Mouse (Mus musculus) midbrain, embryonic 13.5 days (tissue): ENCODE measurements around the gene March1. TPM values are rescaled to one million over a fixed set of nuclear protein-coding genes. Genes with fewer than 3 reads are reported as not detected.

Experiments
- ATAC-seq: fragments of 200-750 bp; cut with Nextera tagmentation; 2 replicates; pipeline ENCODE4 v1.8.0; 2017; ENCODE audit warnings: mild to moderate bottlenecking, moderate TSS enrichment, moderate library complexity
- H3K27ac ChIP-seq: fragments of 300-500 bp; sonication (generic); 2 replicates; pipeline ENCODE4 v1.5.1; 2015; ENCODE audit warnings: inconsistent platforms, mild to moderate bottlenecking, moderate library complexity
- H3K27me3 ChIP-seq: fragments of 300-500 bp; sonication (generic); 2 replicates; pipeline ENCODE4 v1.6.1; 2015; ENCODE audit warnings: mild to moderate bottlenecking, inconsistent platforms
- H3K36me3 ChIP-seq: fragments of 300-500 bp; sonication (generic); 2 replicates; pipeline ENCODE4 v1.6.1; 2015; ENCODE audit warnings: mild to moderate bottlenecking, inconsistent platforms
- H3K4me1 ChIP-seq: fragments of 300-500 bp; sonication (generic); replicated peaks from 2 replicates; pipeline ENCODE4 v1.6.1; 2015; ENCODE audit warnings: inconsistent platforms
- H3K4me2 ChIP-seq: fragments of 300-500 bp; sonication (generic); replicated peaks from 2 replicates; pipeline ENCODE4 v1.6.1; 2015; ENCODE audit warnings: moderate library complexity, mild to moderate bottlenecking, inconsistent platforms
- H3K4me3 ChIP-seq: fragments of 300-500 bp; sonication (generic); replicated peaks from 2 replicates; pipeline ENCODE4 v1.5.1; 2015; ENCODE audit warnings: mild to moderate bottlenecking, inconsistent platforms
- H3K9ac ChIP-seq: fragments of 300-500 bp; sonication (generic); replicated peaks from 2 replicates; pipeline ENCODE4 v1.6.1; 2015; ENCODE audit warnings: mild to moderate bottlenecking, inconsistent platforms
- H3K9me3 ChIP-seq: fragments of 300-500 bp; sonication (generic); 2 replicates; pipeline ENCODE4 v1.6.1; 2016; ENCODE audit warnings: mild to moderate bottlenecking, inconsistent platforms
- WGBS: fragments of 180-500 bp; shearing (Covaris S2); methylation state at CpG from one replicate; pipeline ENCODE4 v1.1.7; 2015; 5-methylcytosine and 5-hydroxymethylcytosine counted together
- polyA plus RNA-seq: library from polyadenylated mRNA; unstranded; fragments of >200 nt; fragmentation: Nextera tagmentation; extraction: Ambion mirVana; gene quantifications from 2 replicates; pipeline ENCODE4 v1.2.1, GENCODE M21; 2015

Gene March1
- polyA plus RNA-seq, 1 experiment from 2014 or later = 29.7 TPM

DNA sequence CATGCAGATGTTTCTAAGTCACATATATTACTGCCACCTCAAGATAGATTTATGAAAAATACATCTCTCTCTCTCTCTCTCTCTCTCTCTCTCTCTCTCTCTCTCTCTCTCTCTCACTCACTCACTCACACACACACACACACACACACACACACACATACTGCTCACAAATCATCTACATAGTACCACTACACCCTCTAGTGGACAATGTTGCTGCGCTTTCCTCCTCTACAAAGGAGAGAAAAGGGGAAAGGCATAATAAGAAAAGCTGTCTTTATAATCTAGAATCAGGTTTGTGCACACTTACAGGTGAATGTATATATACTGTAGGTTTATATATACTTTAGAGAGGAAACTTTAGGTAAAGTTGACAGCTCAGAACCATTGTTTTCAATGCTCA lies 825.1 kb downstream of the March1 start:
- no peaks in the 10 kb centered on the region for H3K36me3 ChIP-seq
- no peak overlapping the region for H3K4me3 ChIP-seq
- H3K27me3 ChIP-seq = no peaks in the 10 kb centered on the region
- ATAC-seq = peak; percentile 61
- H3K9me3 ChIP-seq = no peaks in the 10 kb centered on the region
- H3K4me1 ChIP-seq = no peaks in the 10 kb centered on the region
- no peak overlapping the region for H3K4me2 ChIP-seq
- H3K27ac ChIP-seq = no peak overlapping the region
- H3K9ac ChIP-seq = no peak overlapping the region
- 7% methylated on average over 1 of the region's 1 CpGs for WGBS

GRCm38 (mm10) chr8:66444141-66444540 lies 826.4 kb downstream of the March1 start:
- H3K27ac ChIP-seq = no peak overlapping the region
- ATAC-seq = no peak
- H3K9me3 ChIP-seq = no peaks in the 10 kb centered on the region
- no peak overlapping the region for H3K4me3 ChIP-seq
- H3K4me1 ChIP-seq = no peaks in the 10 kb centered on the region
- no peak overlapping the region for H3K9ac ChIP-seq
- H3K36me3 ChIP-seq = no peaks in the 10 kb centered on the region
- no peaks in the 10 kb centered on the region for H3K27me3 ChIP-seq
- H3K4me2 ChIP-seq = no peak overlapping the region
- 79% methylated on average over 5 of the region's 5 CpGs for WGBS

GRCm38 (mm10) chr8:66445351-66445750 lies 827.7 kb downstream of the March1 start:
- H3K9me3 ChIP-seq = no peaks in the 10 kb centered on the region
- H3K4me1 ChIP-seq = no peaks in the 10 kb centered on the region
- no peak overlapping the region for H3K4me3 ChIP-seq
- H3K9ac ChIP-seq = no peak overlapping the region
- no peak overlapping the region for H3K27ac ChIP-seq
- ATAC-seq = no peak
- no peak overlapping the region for H3K4me2 ChIP-seq
- 84% methylated on average over 3 of the region's 3 CpGs for WGBS
- H3K36me3 ChIP-seq = no peaks in the 10 kb centered on the region
- no peaks in the 10 kb centered on the region for H3K27me3 ChIP-seq

- Histone ChIP-seq H3K4me1 (no peaks in the 10 kb centered on the region), H3K27me3 (no peaks in the 10 kb centered on the region), H3K9me3 (no peaks in the 10 kb centered on the region), H3K36me3 (no peaks in the 10 kb centered on the region), H3K9ac (no peak overlapping the region), H3K4me2 (no peak overlapping the region), H3K27ac (no peak overlapping the region), H3K4me3 (no peak overlapping the region)
- 23% methylated on average over 5 of the region's 5 CpGs for WGBS
- ATAC-seq = no peak
Measured at GRCm38 (mm10) chr8:66450691-66451090, 833.0 kb downstream of the March1 start.

DNA sequence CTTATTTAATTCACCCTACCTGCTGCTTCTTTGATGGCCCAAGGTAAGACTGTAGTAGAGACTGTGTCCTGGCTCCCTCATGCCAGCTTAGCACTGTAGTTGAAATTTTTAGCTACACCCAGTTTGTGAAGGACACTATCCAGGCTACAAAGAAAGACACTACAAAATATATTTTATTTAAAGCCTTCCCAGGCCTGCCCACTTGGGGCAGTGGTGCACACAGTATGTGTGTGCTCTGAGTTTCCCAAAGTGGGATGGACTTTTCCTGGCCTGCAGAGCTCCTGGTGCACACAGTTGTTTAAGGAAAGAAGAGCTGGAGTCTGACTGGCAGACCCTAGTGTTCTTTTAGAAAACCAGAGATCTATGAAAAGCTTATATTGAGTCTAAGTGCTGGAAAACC lies 839.4 kb downstream of the March1 start:
- H3K36me3 ChIP-seq = no peaks in the 10 kb centered on the region
- ATAC-seq = no peak

DNA sequence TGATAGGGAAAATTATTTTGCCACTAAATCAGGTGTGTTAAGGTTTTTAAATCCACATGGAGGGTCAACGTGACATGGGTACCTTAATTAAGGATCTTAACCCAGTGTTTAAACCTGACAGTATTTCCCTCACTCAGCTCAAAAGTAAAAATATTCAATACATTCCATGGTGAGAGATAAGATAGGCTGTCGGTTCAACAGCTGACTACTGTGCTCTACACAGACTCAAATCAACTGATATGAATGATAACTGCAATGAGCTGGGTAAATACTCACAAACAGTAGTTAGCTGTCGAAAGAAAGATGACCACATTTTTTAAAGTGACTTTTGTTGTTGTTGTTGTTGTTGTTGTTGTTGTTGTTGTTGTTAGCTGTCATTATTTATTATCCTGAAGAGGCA lies 852.1 kb downstream of the March1 start:
- Histone ChIP-seq H3K27ac (no peak overlapping the region), H3K4me2 (no peak overlapping the region), H3K9ac (no peak overlapping the region), H3K9me3 (no peaks in the 10 kb centered on the region), H3K36me3 (no peaks in the 10 kb centered on the region), H3K4me1 (no peaks in the 10 kb centered on the region), H3K4me3 (no peak overlapping the region), H3K27me3 (no peaks in the 10 kb centered on the region)
- no peak for ATAC-seq
- 90% methylated on average over 3 of the region's 3 CpGs for WGBS

More for the DNA sequence above, 839.4 kb downstream of the March1 start:
- no peak overlapping the region for H3K4me2 ChIP-seq
- H3K27ac ChIP-seq = no peak overlapping the region
- no peaks in the 10 kb centered on the region for H3K27me3 ChIP-seq
- no peak overlapping the region for H3K4me3 ChIP-seq
- H3K9me3 ChIP-seq = no peaks in the 10 kb centered on the region
- no peak overlapping the region for H3K9ac ChIP-seq
- no peaks in the 10 kb centered on the region for H3K4me1 ChIP-seq

DNA sequence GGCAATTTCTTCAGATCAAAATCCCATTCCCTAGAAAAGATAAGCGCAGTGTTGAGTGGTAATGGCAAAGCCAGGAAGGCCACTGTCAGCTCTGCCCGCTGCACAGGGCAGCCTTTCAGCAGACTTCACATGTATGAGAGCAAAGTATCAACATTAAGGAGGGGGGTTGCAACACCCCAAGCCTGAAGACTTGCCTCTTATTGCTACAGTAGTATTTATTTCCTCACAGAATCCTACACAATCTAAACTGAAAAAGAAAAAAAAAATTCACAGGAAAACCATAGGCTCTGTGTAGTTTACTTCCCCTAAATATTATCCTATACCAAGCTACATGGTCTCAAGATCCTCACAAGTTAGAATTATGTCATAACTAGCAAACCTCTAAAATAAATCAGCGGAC lies 859.2 kb downstream of the March1 start:
- no peak overlapping the region for H3K27ac ChIP-seq
- no peak overlapping the region for H3K4me2 ChIP-seq
- H3K9ac ChIP-seq = no peak overlapping the region
- peaks cover 56% of the 10 kb centered on the region for H3K36me3 ChIP-seq
- no peak overlapping the region for H3K4me3 ChIP-seq
- no peaks in the 10 kb centered on the region for H3K9me3 ChIP-seq
- H3K27me3 ChIP-seq = no peaks in the 10 kb centered on the region
- no peaks in the 10 kb centered on the region for H3K4me1 ChIP-seq
- ATAC-seq = no peak
- WGBS = 93% methylated on average over 3 of the region's 3 CpGs

DNA sequence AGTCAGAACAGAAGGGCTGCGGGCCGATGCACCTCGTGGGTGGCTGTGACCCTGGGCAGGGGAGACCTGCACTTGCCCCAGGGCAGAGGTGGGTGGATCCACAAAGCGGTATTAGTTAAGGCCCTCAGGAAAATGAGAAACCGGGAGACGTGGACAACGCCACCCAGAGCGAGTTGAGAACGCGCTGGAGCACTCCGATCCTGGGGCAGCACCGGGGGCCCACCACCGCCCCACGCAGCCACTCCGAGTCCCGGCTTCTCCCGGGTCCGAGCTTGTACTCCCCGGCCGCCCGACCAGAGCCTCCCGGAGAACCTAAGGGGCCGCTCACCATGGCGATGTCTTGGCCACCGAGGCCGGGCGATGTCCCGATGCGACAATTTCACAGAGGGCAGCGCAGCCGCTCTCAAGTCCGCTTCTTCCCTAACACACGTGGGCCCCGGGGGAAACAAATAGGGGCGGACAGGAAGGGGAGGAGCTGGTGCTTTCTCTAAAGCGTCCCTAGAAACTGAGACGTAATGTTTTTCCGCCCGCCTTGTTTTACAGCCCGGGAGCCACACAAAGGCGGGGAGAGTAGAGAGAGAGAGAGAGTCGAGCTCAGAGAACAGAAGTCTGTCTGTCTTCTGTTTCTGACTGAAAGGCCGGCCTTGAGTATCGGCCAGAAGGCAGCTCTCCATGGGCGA lies 868.5 kb downstream of the March1 start, which contains the start of gene Tma16:
Tma16 (minus strand) TSS at position 447 of the 680 bp plus-strand sequence.
- peak; percentile 96 for ATAC-seq
- Histone ChIP-seq H3K4me1 (peaks cover 14% of the 10 kb centered on the region), H3K9me3 (no peaks in the 10 kb centered on the region), H3K27ac (peak within 1 kb of the TSS; percentile 81), H3K4me2 (peak within 1 kb of the TSS; percentile 79), H3K27me3 (no peaks in the 10 kb centered on the region), H3K36me3 (peaks cover 20% of the 10 kb centered on the region), H3K9ac (peak within 1 kb of the TSS; percentile 86), H3K4me3 (peak within 1 kb of the TSS; percentile 98)
- WGBS = under 1% methylated on average over 44 of the region's 45 CpGs

DNA sequence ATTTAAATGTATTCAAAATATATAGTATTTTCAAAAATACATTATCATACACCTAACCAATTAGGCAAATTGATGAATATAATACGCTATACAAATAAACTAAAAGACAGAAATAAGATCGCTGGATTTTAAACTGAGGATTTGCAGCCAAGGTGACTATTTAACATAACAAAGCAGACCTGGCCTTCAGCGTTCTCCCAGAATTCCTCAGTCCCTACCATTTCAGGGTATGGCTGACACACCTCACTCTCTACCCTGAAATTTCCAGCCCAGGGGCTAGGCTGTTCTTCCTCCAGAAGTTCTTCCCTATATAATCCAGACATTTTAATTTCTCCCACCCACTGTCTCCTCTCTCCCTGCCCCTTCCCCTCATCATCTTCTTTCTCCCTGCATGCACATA lies 870.9 kb downstream of the March1 start:
- no peaks in the 10 kb centered on the region for H3K9me3 ChIP-seq
- H3K4me1 ChIP-seq = peaks cover 14% of the 10 kb centered on the region
- ATAC-seq = no peak
- 48% methylated on average over 3 of the region's 3 CpGs for WGBS
- H3K27me3 ChIP-seq = no peaks in the 10 kb centered on the region
- H3K4me2 ChIP-seq = no peak overlapping the region
- no peak overlapping the region for H3K27ac ChIP-seq
- H3K36me3 ChIP-seq = 0 out of 2 replicates have a peak, but pooled peaks cover 4% of the 10 kb centered on the region
- H3K4me3 ChIP-seq = no peak overlapping the region
- no peak overlapping the region for H3K9ac ChIP-seq

DNA sequence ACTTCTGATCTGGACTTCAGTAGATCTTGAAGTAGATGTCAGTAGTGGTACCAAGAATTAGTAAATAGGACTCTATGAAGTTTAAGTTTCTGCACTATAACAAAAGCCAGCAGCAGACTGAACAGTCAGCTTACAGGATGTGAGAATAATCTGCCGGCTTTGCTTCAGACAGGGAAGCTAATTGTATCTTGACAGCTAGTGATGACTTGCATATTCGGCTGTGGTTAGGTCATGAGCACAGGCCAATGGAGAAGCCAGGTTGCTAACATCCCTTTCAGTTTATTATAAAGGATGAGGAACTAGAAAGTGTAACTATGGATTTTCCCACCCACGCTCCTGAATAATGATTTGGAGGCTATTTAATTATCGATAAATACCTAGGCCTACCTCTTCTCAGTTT lies 872.9 kb downstream of the March1 start:
- WGBS = 85% methylated on average over 4 of the region's 4 CpGs
- no peaks in the 10 kb centered on the region for H3K9me3 ChIP-seq
- H3K4me2 ChIP-seq = no peak overlapping the region
- no peak overlapping the region for H3K9ac ChIP-seq
- ATAC-seq = no peak
- H3K27me3 ChIP-seq = no peaks in the 10 kb centered on the region
- no peak overlapping the region for H3K27ac ChIP-seq
- H3K4me1 ChIP-seq = peaks cover under 1% of the 10 kb centered on the region; the same call in 1 of the 2 replicates
- no peak overlapping the region for H3K4me3 ChIP-seq
- H3K36me3 ChIP-seq = no peaks in the 10 kb centered on the region

DNA sequence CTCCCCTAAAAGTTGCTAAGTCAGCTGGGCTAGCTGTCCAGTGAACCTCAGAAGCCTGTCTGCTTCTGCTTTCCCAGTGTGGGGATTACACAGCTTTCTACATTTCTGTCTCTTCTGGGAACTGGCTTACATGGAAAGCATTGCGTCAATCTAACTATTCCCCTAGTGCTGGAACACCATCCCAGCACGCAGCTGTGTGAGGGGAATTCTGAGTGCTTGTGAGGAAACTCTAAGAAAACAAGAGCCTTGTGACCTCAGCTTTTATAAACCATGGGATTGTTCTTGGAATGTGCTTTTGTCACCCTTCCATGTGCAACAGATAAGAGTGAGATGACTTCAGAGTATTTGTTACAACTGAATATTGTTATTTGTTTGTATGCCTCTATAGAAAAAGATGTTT lies 876.8 kb downstream of the March1 start:
- Histone ChIP-seq H3K4me1 (no peaks in the 10 kb centered on the region), H3K27me3 (no peaks in the 10 kb centered on the region), H3K4me3 (no peak overlapping the region), H3K9me3 (no peaks in the 10 kb centered on the region), H3K36me3 (no peaks in the 10 kb centered on the region), H3K4me2 (no peak overlapping the region), H3K27ac (no peak overlapping the region), H3K9ac (no peak overlapping the region)
- WGBS = 82% methylated on average over 2 of the region's 2 CpGs
- no peak for ATAC-seq

DNA sequence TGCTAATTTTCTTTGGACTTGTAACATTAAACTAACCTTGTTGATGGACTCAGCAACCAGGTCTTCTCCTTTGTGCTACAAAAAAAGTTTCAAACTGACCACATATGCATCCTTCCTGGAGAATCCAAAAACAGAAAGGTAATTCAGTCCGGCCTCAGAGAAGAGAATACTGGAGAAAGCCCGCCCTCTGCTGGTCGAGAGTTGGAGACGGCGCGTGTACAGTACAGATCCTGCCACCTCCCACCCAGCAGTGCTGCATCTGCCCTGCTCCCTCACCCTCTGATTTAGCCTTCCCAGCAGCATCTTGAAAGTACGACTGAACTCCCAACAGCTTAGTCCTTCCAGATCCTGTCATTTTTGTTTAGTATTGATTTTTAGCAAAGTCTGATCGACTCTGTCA lies 878.0 kb downstream of the March1 start:
- WGBS = 8% methylated on average over 8 of the region's 8 CpGs
- H3K36me3 ChIP-seq = no peaks in the 10 kb centered on the region
- no peaks in the 10 kb centered on the region for H3K4me1 ChIP-seq
- no peaks in the 10 kb centered on the region for H3K9me3 ChIP-seq
- peak; percentile 92 for ATAC-seq
- no peak overlapping the region for H3K4me3 ChIP-seq
- H3K27ac ChIP-seq = no peak overlapping the region
- no peaks in the 10 kb centered on the region for H3K27me3 ChIP-seq
- no peak overlapping the region for H3K9ac ChIP-seq
- H3K4me2 ChIP-seq = no peak overlapping the region

DNA sequence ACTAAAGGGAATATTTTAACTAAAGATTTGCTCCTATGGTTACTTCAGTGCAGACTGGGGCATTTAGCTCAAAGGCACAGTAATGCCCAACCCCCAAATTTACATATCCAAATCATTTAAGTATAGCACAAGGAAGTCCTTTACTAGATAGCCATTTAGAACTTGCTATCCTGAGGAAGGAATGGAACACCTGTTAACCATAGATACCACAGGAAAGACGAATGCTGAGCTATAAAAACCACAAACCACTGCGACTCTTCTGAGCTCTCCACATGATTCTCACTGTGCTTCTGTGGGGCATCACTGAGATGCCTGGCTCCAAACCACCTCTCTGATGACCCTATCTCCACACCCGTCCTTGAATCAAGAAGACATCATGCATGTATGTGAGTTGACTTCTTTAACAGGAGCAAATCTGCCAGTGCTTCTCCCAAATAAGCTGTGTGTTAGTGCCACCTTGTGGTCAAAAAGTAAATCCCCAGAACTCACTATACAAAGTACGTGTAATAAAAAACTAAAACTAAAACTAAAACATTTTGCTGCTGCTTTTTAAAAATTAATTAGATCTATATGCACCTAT lies 879.4 kb downstream of the March1 start:
- peak; percentile 55 for ATAC-seq

More for the DNA sequence above, 879.4 kb downstream of the March1 start:
- H3K9ac ChIP-seq = no peak overlapping the region
- no peak overlapping the region for H3K27ac ChIP-seq
- H3K4me3 ChIP-seq = no peak overlapping the region
- 36% methylated on average over 4 of the region's 4 CpGs for WGBS
- no peaks in the 10 kb centered on the region for H3K36me3 ChIP-seq
- H3K9me3 ChIP-seq = no peaks in the 10 kb centered on the region
- H3K4me1 ChIP-seq = no peaks in the 10 kb centered on the region
- no peak overlapping the region for H3K4me2 ChIP-seq
- H3K27me3 ChIP-seq = no peaks in the 10 kb centered on the region
